Mouse (Mus musculus) olfactory bulb, adult 2 months (tissue): ENCODE data around the gene Pds5b. TPM values are rescaled to one million over a fixed set of nuclear protein-coding genes. Genes with fewer than 3 reads are reported as not detected.
"Not testable (repeated sequence)": the region's sequence is repeated elsewhere in the genome, so short reads cannot be mapped to it uniquely, and the experiment has no call there.

Experiments
- H3K27ac ChIP-seq: fragments of 200-500 bp; 2 replicates; pipeline ENCODE4 v1.5.1; 2012; ENCODE audit warnings: low read depth, low read length; ENCODE audit not compliant: insufficient read depth
- H3K4me1 ChIP-seq: fragments of 200-500 bp; 2 replicates; pipeline ENCODE4 v1.6.1; 2012; ENCODE audit warnings: low read length; ENCODE audit not compliant: control insufficient read depth, insufficient read depth
- H3K4me3 ChIP-seq: fragments of 200-500 bp; 2 replicates; pipeline ENCODE4 v1.5.1; 2012; ENCODE audit warnings: mild to moderate bottlenecking, low read depth, low read length, moderate library complexity; ENCODE audit not compliant: insufficient read depth
- CTCF ChIP-seq: fragments of 200-500 bp; IDR thresholded peaks from 2 replicates; pipeline ENCODE4 v1.5.1; 2012; ENCODE audit warnings: low read depth, mild to moderate bottlenecking, low read length, moderate library complexity; ENCODE audit not compliant: insufficient read depth
- POLR2A ChIP-seq: fragments of 200-500 bp; IDR thresholded peaks from 2 replicates; pipeline ENCODE4 v1.6.1; 2012; ENCODE audit warnings: mild to moderate bottlenecking, low read depth, low read length, moderate library complexity; ENCODE audit not compliant: insufficient read depth
- WGBS: fragments of 180-500 bp; shearing (Covaris S2); methylation state at CpG from one replicate; pipeline ENCODE4 v1.1.7; 2018; 5-methylcytosine and 5-hydroxymethylcytosine counted together
- polyA plus RNA-seq: library from polyadenylated mRNA; stranded (reverse); fragments of >200 nt; gene quantifications from 2 replicates; pipeline ENCODE4 v1.2.4, GENCODE M21; 2012; ENCODE audit warnings: low replicate concordance; ENCODE audit not compliant: missing spikeins, insufficient read depth, insufficient read length

The Pds5b gene
- polyA plus RNA-seq, 1 experiment = 121 TPM

DNA sequence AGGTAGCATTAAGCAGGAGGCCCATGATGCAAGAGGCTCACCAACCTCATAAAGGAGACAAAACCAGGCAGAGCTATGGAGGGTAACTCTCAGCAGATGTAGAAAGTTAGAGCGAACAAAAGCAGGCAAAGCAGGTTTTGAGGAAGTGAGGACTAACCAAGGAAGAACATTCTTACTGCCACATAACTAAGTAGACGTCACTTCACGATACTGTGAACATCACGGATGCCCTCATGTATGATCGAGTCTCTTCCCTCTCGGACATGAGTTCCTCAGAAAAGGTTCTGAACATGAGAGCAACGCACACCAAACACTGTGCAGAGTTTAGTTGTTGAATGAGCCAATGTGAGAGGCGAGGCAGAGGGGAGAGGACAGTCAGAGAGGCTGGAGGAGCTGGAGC lies 163.2 kb downstream of the Pds5b start:
- WGBS = 92% methylated on average over 8 of the region's 8 CpGs
- H3K4me3 ChIP-seq = no peak overlapping the region
- H3K27ac ChIP-seq = no peak overlapping the region
- TF ChIP-seq POLR2A (no peak), CTCF (no peak)
- H3K4me1 ChIP-seq = no peaks in the 10 kb centered on the region

DNA sequence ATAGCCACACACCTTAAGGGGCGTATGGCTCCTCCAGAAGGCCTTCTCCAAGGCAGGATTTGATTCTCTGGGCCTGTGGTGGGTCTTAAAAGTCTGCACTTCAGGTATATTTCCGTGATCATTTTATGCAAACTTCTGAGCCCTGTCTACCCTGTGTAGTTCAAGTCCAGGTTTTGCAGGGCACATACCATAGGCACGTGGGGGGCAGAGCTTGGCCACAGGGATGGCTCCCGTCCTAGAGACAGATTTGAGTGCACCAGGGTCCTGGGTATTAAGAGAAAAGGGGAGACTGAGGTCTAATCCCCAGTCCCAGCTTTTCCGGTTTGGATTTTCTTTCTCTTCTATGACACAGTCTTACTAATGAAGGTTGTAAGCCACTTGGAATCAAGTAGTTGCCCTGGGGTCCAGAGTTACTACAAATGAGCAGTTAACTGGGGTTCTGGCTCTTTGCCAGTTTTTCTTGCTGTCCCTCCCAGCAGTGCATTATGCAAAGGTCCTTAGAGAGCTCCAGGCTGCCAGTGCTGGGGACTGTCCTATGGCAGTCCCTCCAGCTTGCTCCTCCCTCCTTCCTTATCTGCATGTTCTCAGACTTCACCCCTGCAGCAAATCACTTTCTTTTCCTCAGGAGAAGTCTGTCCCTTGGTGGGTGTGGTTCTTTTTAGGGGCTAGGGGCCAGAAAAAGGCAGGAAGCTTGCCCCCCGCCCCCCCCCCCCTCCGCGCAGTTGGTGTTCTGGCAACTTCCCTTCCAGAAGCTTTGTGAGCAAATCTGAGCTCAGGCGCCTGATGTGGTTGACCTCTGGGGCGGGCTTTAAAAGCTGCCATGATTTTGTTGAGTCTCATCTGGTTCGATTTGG lies 166.4 kb downstream of the Pds5b start:
- H3K4me3 ChIP-seq = no peak overlapping the region
- H3K4me1 ChIP-seq = no peaks in the 10 kb centered on the region
- H3K27ac ChIP-seq = no peak overlapping the region
- TF ChIP-seq CTCF (no peak), POLR2A (no peak)
- WGBS = 50% methylated on average over 11 of the region's 11 CpGs

DNA sequence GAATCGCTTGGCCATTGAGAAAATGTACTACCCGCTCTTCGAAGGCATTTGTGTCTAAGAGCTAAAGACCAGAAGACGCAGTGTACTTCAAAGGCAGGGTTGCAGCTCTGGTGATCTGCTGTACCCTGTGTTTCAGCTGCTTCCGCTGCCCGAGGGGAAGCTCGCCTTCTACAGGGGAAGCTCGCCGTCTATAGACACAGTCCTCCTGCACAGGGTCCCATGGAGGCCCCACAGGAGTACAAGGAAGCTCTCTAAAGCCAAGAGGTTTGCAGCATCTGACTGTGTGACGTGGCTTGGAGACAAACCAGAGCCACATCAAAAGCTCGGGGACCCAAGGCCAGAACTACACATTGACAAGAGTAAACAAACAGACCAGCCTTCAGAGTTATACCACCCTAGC lies 167.1 kb downstream of the Pds5b start:
- no peak for TF ChIP-seq CTCF
- no peak for TF ChIP-seq POLR2A
- Histone ChIP-seq H3K4me1 (no peaks in the 10 kb centered on the region), H3K4me3 (no peak overlapping the region), H3K27ac (no peak overlapping the region)
- WGBS = 78% methylated on average over 11 of the region's 11 CpGs

DNA sequence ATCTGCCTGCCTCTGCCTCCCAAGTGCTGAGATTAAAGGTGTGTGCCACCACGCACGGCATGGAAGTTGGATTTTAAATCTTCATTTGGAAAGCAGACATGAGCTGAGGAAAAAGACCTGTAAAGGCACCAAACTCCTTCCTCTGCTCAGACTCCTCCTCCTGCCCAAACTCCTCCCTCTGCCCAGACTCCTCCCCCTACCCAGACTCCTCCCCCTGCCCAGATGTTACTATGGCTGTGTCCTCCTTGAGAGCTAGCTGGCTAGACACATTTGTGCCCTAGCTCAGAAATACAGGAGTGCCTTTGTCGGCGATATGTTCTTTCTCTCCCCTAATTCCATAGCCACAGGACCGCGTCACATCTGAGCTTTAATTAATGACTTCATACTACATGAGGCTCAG lies 172.4 kb downstream of the Pds5b start:
- Histone ChIP-seq H3K4me3 (no peak overlapping the region), H3K27ac (no peak overlapping the region), H3K4me1 (no peaks in the 10 kb centered on the region)
- WGBS = 92% methylated on average over 6 of the region's 6 CpGs
- TF ChIP-seq CTCF (no peak), POLR2A (no peak)

DNA sequence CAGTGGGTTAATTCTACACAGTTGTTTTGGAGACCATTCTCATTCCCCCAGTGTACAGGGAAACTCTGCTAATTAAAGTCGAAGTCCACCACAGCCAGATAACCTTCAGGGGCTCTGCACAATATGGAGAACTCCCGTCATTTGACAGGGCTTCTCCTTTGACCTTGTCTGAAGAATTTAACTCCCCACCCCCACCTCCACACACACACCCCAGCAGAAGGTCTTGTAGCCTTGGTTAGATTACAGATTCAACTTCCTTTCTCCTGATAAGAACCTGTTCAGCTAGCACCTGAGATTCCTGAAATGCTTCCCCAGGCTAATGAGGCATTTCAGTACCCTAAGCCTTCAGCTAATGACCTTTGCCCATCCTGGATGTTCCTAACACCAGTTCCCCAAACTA lies 177.3 kb downstream of the Pds5b start:
- TF ChIP-seq CTCF = no peak
- TF ChIP-seq POLR2A = no peak
- Histone ChIP-seq H3K4me3 (no peak overlapping the region), H3K27ac (no peak overlapping the region), H3K4me1 (no peaks in the 10 kb centered on the region)
- 85% methylated on average over 2 of the region's 2 CpGs for WGBS

DNA sequence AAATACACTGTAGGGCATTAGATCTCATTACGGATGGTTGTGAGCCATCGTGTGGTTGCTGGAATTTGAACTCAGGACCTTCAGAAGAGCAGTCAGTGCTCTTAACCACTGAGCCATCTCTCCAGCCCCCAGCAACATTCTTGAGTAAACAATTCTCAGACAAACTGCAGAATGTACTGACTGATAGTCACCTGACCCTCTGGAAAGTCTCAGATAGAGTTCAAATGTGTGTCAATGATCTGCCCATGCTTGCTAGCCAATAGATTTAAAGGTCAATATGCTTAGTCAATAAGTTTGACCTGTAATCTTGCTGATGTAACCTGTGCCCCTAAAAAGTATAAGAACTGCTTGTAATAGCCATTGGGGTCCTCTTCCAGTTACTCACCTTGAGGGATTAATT lies 178.6 kb downstream of the Pds5b start:
- H3K27ac ChIP-seq = not testable (repeated sequence)

DNA sequence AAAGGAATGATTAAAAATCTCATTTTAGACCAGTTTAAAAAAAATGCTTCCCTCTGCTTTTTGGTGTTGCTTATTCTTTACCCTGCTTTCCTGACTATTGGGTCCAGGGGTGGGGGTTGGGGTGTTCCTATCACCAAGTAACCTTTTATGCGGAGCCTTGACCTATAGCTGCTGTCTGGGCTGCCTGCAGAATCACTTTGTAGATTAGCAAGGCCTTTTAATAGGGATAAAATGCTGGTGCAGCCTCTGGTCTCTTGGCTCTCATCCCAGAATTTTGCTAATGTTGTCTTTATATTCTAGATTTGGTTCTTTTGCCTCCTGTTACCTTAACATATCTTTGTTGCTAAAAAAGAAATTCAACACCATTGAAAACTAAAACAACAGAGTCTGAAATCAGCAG lies 181.0 kb downstream of the Pds5b start:
- H3K4me1 ChIP-seq = no peaks in the 10 kb centered on the region; the same call in 1 of the 2 replicates
- no peak overlapping the region for H3K4me3 ChIP-seq
- TF ChIP-seq CTCF (no peak), POLR2A (no peak)
- no peak overlapping the region for H3K27ac ChIP-seq
- WGBS = 52% methylated on average over 1 of the region's 1 CpGs

More for the DNA sequence above, 178.6 kb downstream of the Pds5b start:
- WGBS = 94% methylated on average over 2 of the region's 2 CpGs
- H3K4me3 ChIP-seq, H3K4me1 ChIP-seq: not testable (repeated sequence)

DNA sequence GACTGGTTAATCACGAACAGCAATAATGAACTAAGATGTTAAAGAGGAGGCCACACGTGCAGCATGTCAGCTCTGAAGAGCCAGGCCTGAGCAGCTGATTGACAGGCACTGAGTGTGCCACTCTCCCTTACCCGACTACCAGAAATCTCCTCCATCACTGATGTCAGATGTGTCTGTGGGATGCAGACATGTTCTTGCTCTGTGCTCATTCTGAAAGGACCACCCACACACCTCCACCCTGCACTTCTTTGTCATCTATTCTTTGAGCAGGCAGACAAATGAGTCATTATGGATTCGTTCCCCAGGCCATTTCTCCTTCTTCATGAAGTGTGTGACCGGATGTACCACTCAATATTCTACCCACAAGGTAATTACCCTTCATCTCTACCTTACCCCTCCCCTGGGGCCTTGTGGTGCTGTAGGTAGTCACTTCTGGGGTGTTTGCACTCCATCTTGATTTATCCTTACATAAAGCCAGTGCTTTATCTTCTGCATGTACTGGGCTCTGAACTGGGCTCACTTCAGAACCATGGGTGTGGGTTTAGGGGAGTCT lies 186.2 kb downstream of the Pds5b start:
- TF ChIP-seq CTCF = no peak
- TF ChIP-seq POLR2A = no peak
- Histone ChIP-seq H3K27ac (no peak overlapping the region), H3K4me3 (no peak overlapping the region), H3K4me1 (no peaks in the 10 kb centered on the region; the same call in 1 of the 2 replicates)
- WGBS = 46% methylated on average over 5 of the region's 5 CpGs

Other genes starting within 250 kb of the Pds5b start
- not detected in 2 replicates for gene Zar1l, start 155.6 kb upstream of the Pds5b start, polyA plus RNA-seq
- not detected in 2 replicates for gene Brca2, start 151.1 kb upstream of the Pds5b start, polyA plus RNA-seq
- gene N4bp2l1, start 76.6 kb upstream of the Pds5b start, polyA plus RNA-seq = 261 TPM in 1 of 2 replicates, not detected in the other
- 79.4 TPM in 1 of 2 replicates, not detected in the other for gene N4bp2l2, start 7.6 kb upstream of the Pds5b start, polyA plus RNA-seq